Mouse (Mus musculus): ENCODE data around the gene Usp39. TPM values are rescaled to one million over a fixed set of nuclear protein-coding genes. Genes with fewer than 3 reads are reported as not detected.

The Usp39 gene
- total RNA-seq, 2 experiments from 2014 or later: 16.6 to 19.7 TPM

DNA sequence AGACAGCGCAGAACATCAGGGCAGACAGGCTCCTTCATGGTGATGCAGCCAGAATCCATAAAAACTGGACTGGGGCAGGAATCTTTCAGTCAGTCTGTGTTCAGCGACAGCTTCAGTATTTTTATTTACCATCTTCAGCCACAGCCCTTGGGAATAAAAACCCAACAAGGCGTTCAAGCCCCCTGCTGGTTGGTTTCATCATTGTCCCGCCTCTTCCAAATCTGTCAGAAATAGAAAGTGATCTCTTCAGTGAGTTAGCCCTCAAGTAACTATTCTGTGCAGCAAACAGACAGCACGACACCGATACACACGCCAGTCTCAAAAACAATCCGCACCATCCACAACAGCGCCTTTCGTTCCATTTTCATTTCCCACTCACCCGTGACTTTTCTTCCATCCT lies 26.0 kb downstream of the Usp39 start:
- peak; percentile 62 to 78 for DNase-seq
- intact Hi-C loops (cut with DNase I): loop anchor here (2.0 to 5.0 kb wide), 2 partner anchors 34 to 132 kb away; no protein-coding TSS in a partner anchor

DNA sequence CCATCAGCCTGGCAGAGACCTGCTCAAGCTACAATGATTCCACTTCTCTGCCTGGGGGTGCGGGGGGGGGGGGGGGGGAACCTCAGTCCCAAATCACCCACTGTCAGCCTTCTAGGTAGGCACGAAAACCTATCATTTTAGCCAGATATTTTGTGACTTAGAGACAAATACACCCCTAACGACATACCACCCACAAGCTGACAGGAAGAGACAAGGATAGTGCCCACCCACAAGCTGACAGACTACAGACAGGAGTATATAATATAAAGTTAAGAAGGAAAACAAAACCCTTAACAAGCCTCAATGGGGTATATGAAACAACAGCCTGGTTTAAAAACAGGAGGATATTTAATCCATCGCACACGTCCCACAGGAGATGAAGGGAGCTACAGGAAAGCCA lies 26.5 kb downstream of the Usp39 start:
- intact Hi-C loops (cut with DNase I): loop anchor here (2.0 to 5.0 kb wide), 2 partner anchors 34 to 131 kb away; no protein-coding TSS in a partner anchor
- DNase-seq: no peak

DNA sequence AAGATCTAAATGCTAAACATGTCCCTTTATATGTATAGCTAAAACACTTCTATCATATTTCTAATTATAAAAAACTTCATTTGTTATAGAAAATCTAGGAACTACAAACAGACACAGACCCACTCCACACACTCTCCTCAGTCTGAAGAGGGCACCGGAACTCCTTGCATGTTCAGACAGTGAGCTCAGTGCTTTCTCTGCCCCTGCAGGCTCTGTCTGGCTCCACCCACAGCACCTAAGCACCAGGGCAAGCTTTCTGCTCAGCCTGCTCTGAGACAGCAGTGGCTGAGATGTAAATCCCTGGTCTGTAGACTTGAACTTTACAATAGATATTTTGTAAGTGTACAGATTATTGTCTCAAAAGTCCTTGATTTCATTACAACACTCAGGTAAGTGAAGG lies 28.9 kb downstream of the Usp39 start:
- DNase-seq: no peak
- intact Hi-C loops (cut with DNase I): loop anchor here (5.0 kb wide), 1 partner anchor 129 kb away; no protein-coding TSS in a partner anchor

DNA sequence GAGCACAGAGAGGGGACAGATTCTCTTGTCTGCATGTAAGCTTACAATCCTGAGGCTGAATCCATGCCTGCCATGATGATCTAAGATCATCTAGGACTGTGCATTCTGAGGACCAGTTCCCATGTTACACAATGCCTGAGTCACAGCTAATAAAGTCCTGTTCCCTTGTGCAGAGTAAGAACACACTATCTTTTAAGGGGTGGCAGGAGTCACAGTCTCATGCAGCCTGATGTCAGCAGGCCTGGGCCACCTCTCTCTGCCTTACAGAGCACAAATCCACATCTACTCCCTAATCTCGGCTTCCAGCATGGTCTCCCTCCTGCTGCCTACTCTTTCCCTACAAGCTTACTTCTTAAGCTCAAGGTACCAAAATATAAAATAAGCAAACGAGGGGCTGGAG lies 29.6 kb downstream of the Usp39 start:
- intact Hi-C loops (cut with DNase I): loop anchor here (5.0 kb wide), 1 partner anchor 128 kb away; no protein-coding TSS in a partner anchor
- no peak for DNase-seq

DNA sequence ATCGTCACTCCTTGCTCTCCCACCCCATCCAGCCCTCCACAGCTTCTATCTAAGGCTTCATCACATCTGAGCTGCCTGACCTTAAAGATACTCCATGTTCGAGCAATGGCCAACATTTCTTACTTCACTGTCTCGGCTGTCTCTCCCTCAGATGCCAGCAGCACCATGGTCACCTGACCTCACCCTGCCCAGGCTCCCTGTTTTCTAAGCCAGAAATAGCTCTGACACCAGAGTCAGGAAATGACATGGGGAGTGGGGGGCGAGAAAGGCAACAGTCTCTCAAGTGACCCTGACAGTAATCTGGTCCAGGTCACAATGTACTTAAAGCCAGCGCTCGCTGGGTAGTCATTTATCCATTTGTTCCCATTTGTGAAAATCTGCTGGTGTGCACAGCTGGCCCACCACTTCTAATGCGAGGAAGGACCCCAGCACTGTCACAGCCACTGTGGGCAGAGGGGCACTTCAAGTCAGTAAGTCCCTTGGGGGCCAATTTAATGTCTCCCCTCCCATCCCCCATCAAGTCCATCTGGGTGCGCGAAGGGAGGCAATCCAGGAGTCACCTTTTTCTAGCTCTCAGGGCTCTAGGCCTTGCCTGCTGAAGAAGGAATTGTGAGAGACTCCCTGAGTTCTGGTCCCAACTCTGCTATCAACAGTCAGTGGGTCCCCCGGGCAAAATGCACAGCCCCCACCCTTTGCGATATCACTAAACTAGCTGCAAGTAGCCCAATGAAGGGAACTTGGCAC lies 31.7 kb downstream of the Usp39 start:
- intact Hi-C loops (cut with DNase I): no loop called here
- DNase-seq: peak in 1 of 2 experiments; percentile 14

DNA sequence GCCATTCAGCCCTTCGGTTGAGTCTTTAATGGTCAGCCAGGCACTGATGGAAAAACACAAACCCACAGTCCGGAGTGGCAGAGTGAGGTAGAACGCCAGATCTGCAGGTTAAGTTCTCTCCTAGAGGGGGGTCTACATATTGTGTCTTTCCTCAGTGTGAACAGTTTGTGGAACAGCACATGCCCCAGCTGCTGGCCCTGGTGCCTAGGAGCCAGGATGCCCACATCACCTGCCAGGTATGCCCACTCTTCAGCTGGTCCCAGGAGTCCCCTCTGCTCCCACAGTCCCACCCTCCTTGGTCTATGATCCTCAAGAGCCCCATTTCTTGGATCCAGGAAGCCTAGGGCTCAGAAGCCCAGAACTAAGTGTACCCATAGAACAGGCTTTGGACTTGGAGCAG lies 32.8 kb downstream of the Usp39 start:
- intact Hi-C loops (cut with DNase I): no loop called here
- no peak for DNase-seq

DNA sequence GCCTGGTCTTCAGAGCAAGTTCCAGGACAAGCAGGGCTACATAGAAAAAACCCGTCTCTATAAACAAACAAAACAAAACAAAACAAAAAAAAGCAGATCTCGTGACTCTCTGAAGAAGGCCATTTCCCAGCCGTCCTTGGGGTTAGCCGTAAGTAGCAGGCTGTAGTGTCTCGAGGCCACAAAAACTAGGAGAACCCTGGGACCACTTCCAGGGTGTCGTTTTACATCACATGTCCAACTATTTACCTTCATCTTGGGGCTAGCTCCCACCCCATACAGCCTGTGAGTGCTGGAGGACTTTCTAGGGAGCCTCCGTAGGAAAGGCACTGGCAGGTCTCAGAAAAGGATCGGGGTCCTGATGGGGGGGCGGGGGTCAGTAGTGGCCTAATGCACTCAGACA lies 41.5 kb downstream of the Usp39 start:
- intact Hi-C loops (cut with DNase I): no loop called here

DNA sequence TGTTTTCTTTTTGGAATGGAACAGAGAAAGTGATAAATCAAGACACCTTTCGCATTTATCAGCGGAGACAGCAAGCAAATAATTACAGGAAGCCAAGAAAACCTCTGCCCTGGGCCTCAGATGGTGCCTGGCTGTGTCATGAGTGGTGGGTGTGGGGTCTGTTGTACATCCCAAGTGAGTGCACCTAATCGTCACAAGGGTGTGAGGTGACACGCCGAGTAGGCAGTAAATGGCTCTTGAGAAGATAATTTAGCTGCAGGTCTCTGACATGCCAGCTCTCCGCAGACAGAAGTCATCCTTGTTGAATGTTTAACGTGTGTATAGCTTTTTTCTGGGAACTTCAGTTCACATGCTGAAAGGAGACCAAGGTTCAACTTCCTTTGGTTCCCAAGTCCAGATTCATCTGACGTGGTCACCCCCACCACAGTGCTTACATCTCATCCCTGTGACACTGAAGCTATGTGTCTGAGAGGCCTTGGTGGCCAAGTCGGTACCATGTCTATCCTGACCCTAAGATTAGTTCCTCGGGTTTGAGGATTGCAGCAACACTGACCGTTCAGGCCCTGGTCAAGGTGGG lies 42.5 kb downstream of the Usp39 start:
- no peak for DNase-seq
- intact Hi-C loops (cut with DNase I): no loop called here

More for the DNA sequence above, 41.5 kb downstream of the Usp39 start:
- DNase-seq: no peak

DNA sequence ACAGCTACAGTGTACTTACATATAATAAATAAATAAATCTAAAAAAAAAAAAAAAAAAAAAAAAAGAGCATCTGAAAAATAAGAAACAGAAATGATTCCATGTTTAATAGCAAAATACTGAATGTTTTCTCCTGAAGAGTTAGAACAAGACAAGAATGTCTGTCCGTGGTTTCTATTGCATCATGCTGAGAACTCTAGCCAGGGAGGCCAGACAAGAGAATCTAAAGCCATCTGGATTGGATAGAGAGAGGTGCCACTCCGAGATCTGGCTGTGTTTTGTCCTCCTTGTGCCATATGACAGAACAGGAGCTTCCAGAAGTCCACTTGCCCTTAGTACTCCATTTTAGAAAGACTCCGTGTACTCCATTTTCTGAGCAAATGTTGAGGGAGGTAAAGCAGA lies 47.2 kb downstream of the Usp39 start:
- intact Hi-C loops (cut with DNase I): no loop called here
- DNase-seq: no peak

DNA sequence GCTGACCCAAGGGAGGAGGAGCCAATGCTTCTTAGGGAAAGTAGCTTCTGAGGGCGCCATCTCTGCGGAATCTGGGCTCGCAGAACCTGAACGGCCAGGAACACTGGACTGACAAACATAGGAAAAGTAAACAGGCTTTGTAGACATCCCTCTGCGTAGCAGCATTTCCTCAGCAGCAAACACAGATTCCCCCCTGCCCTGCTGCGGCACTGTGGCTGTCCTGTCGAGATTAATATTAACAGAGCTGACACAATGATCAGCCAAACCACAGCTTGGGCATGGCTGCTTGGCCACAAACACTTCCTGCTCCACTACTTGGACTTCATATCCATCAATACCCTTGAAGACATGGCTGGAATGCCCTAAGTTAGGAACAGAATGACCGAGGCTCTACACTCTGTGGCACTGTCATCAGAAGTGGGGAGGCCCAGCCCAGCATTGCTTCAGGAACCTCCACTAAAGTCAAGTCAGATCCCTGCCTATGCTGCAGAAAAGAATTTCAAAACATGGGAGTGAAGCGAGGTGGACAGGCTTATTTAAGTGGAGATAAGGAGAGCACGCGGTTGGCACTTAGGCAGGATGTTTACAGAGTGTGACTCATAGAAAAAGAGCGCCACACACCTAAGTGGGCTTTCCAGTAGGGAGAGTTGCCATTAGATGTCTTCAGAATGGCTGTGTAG lies 51.9 kb downstream of the Usp39 start:
- no peak for DNase-seq
- intact Hi-C loops (cut with DNase I): no loop called here

DNA sequence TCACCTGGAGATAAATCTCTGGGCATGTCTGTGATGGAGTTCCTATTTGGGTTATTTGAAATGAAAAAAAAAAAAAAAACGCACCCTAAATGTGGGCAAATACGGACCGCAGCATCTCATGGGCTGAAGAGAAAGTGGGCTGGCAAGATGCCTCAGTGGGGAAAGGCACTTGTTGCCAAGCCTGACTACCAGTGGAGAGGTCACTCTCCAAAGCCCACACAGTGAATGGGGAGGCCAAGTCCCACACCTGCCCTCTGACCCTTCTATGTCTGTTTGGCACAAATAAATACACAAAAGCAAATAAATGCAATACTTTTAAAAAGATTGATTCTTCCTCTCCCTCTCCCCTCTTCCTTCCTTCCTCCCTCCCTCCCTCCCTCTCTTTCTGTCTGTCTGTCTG lies 55.5 kb downstream of the Usp39 start:
- DNase-seq: no peak
- intact Hi-C loops (cut with DNase I): no loop called here

DNA sequence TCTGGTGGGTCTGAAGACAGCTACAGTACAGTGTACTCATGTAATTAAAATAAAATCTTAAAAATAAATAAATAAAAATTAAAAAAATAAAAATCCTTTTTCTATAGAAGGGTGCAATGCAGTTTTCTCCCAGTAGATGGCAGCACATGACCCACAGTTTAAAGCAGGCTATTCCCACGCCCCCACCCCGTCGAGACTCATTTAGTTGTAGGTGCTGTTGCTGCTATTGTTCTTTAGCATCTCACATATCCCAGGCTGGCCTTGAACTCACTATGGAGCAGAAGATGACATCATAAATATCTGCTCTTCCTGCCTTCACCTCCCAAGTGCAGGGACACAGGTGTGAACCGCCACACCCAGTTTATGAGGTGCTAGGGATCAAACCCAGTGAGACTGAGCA lies 61.1 kb downstream of the Usp39 start:
- intact Hi-C loops (cut with DNase I): loop anchor here (2.0 to 5.0 kb wide), 2 partner anchors 35 to 123 kb away; no protein-coding TSS in a partner anchor
- DNase-seq: peak; percentile 53 to 68

DNA sequence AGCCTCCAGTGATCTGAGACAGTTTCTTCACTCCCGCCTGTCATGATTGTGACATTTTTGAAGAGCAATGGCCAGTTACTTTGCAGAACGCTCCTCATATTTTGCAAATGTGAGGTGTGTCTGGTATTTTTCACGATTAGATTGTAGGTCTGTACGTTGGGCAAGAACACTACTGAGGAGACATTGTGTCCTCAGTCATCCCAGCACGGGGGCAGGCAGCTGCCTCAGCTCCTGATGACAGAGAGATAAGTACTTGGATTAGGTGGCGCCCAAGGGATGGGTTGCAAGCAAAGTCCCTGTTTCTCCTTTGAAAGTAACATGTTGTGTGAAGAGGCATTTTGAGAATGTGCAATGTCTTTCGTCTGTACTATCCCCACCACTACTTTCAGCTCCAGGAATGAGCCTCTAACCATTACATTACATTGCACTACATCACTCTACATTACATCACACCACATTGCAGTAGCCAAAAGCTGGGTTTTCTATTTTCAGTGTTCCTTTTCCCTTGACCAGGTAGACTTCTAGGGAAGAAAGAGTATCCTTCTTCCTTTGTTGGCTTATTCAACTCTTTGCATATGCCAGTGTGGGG lies 64.5 kb downstream of the Usp39 start:
- DNase-seq: no peak
- intact Hi-C loops (cut with DNase I): loop anchor here (5.0 kb wide), 1 partner anchor 127 kb away; no protein-coding TSS in a partner anchor

DNA sequence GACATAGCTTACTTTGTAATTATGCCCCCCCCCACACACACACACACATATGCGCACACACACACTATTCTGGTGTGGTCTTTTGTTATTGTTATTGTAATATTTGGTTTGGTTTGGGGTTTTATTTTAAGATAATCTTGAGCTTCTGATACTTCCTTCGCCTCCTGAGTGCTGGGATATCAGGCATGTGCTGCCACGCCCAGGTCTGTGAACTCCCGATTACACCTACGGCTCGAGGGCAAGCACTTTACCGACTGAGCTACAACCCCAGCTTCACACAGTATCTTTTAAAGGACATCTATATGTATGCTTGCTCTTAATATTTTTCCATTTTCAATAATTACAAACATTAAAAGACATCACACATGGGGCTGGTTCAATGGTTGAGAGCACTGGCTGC lies 65.5 kb downstream of the Usp39 start:
- intact Hi-C loops (cut with DNase I): no loop called here

DNA sequence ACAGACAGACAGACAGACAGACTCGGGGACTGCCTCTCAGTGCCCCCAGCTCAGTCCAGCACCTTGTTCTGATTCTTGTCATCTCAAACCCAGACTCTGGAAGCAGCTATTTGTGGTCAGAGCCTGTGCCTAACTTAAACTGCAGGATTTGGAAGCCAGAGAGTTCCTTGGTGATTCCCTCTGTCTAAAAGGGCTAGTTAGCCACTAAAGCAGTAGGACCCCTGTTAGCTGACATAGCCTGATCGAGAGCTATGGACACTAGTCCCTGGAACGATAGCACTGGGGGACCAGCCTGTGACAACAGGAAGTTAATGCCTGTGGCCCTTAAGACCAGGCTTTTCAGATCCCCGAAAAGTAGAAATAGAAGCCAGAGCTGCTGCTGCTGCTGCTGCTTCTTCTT lies 66.1 kb downstream of the Usp39 start:
- intact Hi-C loops (cut with DNase I): no loop called here
- DNase-seq: no peak

More for the DNA sequence above, 65.5 kb downstream of the Usp39 start:
- DNase-seq: no peak

DNA sequence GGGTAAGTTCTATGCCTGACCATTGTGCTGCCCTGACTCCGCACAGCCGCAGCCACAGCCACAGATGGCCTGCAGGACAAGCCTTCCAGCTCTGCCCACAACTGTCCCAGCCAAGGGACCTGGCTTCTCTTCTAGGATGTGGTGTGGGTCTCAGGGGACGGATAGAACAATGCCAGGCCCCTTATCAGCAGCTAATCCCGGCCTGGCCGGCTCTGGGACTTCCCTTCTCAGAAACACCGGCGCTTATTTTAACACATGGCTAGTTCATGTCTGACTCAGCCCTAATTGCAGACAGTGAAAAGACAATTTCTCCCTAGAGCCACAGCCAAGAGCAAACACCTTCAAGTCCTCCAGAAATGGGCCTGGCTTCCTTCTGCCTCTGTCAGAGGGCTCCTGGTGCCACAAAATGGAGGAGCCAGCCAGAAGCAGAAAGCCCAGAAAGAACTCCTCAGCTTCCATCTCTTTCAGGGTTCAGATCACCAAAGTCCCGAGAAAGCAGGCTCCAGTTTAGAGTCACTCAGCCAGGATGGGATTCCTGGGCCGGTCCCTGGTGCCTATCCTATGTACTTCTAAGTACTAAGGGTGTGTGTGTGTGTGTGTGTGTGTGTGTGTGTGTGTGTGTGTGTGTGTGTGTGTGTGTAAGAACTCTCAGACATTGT lies 67.3 kb downstream of the Usp39 start:
- DNase-seq: peak; percentile 74
- intact Hi-C loops (cut with DNase I): no loop called here

DNA sequence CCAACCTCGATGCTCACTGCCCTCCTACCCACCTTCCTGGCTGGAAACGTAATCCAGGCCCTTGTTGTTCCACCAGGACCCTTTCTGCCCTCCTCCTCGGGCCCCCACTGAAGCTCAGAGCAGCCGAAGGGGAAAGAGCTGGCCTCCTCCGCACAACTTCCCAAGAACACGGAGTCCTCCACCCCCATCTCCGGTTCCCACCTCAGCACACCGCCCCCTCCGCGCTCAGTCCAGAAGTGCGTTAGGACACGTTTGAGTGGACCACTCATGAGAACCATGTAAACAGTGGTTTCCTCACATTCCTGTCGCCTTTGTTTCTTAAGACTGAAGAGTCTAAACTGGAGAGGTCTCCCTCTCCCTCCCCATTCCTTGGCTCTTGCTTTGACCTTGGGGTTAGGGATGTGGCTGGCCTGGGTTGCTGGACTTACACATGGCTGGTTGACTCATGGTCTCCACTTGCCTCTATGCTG lies 68.0 kb downstream of the Usp39 start:
- DNase-seq: peak; percentile 44 to 55

DNA sequence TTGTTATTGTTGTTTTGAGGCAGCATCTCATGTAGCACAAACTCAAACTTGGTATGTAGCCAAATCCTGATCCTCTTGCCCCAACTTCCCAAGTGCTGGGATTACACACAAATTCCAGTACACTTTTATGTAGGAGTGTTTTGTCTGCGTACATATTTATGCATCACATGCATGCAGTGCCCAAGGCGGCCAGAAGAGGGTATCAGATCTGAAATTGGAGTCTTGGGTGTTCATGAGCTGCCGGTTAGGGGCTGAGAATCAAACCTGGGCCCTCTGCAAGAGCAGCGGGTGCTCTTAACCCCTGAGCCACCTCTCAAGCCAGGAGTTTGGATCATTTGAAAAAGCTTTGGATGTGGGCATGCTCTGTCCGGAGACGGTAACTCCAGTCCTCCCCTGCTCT lies 68.8 kb downstream of the Usp39 start:
- intact Hi-C loops (cut with DNase I): no loop called here
- no peak for DNase-seq

More for the DNA sequence above, 68.0 kb downstream of the Usp39 start:
- intact Hi-C loops (cut with DNase I): no loop called here

DNA sequence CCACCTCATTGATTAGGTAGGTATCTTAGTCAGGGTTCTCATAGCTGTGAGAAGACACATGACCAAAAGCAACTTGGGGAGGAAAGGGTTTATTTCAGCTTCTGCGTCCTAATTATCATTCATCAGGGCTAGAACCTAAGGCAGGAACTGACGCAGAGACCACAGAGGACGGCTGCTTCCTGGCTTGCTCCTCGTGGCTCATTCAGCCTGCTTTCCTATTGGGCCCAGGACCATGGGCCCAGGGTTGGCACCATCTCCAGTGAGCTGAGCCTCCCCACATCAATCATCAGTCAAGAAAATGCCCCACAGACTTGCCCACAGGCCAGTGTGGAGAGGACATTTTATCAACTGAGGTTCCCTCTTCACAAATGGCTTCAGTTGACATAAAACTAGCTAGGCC lies 69.5 kb downstream of the Usp39 start:
- intact Hi-C loops (cut with DNase I): no loop called here
- DNase-seq: no peak

DNA sequence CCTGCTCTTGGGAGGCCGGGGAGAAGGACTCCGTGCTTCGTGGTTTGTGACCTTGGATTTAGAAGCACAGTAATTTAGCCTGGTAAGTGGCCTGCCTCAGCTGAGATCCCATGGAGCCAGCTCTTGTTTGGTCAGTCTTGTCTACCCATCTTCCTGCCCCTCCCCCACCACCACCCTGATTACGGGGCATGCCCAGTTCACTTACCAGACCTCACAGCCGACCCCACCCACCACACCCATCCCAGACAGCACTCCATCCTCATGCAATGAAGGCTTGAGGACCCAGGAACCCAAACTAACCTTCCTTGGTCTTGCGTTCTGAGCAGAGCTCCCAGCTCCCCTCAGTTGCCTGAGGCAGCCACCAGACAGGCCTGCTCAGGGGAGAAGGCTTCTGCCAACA lies 71.8 kb downstream of the Usp39 start:
- intact Hi-C loops (cut with DNase I): no loop called here

More for the DNA sequence above, 71.8 kb downstream of the Usp39 start:
- DNase-seq: no peak

All from heart, postnatal 14 days (tissue).